Mouse (Mus musculus) urinary bladder, postnatal 14 days (tissue): ENCODE data around the gene Mettl26.

Experiments
- DNase-seq: peaks from one replicate; pipeline ENCODE4 v3.0.0; 2021; ENCODE audit warnings: low spot score

Mettl26 gene

GRCm38 (mm10) chr17:25837533-25837932 is 37.3 kb upstream of the Mettl26 start:
- DNase-seq: no peak

- no peak for DNase-seq
These were observed 36.0 kb upstream of the Mettl26 start for GRCm38 (mm10) chr17:25838904-25839303.

- no peak for DNase-seq
These were observed 35.2 kb upstream of the Mettl26 start for GRCm38 (mm10) chr17:25839455-25840235.

- no peak for DNase-seq
These were observed 34.4 kb upstream of the Mettl26 start for GRCm38 (mm10) chr17:25840519-25840918.

- DNase-seq: no peak
These were observed 33.6 kb upstream of the Mettl26 start, which contains the start of gene Gm20683 for GRCm38 (mm10) chr17:25841117-25841880. TSS of gene Gm20683 (minus strand) at chr17:25841763.

- DNase-seq: no peak
These were observed 32.4 kb upstream of the Mettl26 start for GRCm38 (mm10) chr17:25842509-25842908.

- no peak for DNase-seq
These were observed 31.8 kb upstream of the Mettl26 start for GRCm38 (mm10) chr17:25843122-25843521.

GRCm38 (mm10) chr17:25843636-25844395 is 31.1 kb upstream of the Mettl26 start:
- DNase-seq: peak; percentile 41

- DNase-seq: peak; percentile 97
These were observed 30.4 kb upstream of the Mettl26 start, which contains the start of gene Rhot2 for GRCm38 (mm10) chr17:25844396-25844901. TSS of gene Rhot2 (minus strand) at chr17:25844851.

- no peak for DNase-seq
These were observed 14.6 kb upstream of the Mettl26 start for GRCm38 (mm10) chr17:25860229-25860628.

GRCm38 (mm10) chr17:25860832-25861703 is 13.8 kb upstream of the Mettl26 start, which contains the start of gene Wdr90:
TSS of gene Wdr90 (minus strand) at chr17:25861501.
- DNase-seq: peak; percentile 91

GRCm38 (mm10) chr17:25861704-25862612 is 12.9 kb upstream of the Mettl26 start:
- no peak for DNase-seq

- no peak for DNase-seq
These were observed 11.2 kb upstream of the Mettl26 start for GRCm38 (mm10) chr17:25863681-25864080.

GRCm38 (mm10) chr17:25864311-25864710 is 10.6 kb upstream of the Mettl26 start:
- DNase-seq: no peak

GRCm38 (mm10) chr17:25865288-25865687 is 9.6 kb upstream of the Mettl26 start:
- DNase-seq: no peak

GRCm38 (mm10) chr17:25866172-25866571 is 8.7 kb upstream of the Mettl26 start:
- DNase-seq: no peak

- DNase-seq: no peak
These were observed 7.4 kb upstream of the Mettl26 start for GRCm38 (mm10) chr17:25867509-25867835.

- peak; percentile 48 for DNase-seq
These were observed 6.9 kb upstream of the Mettl26 start for GRCm38 (mm10) chr17:25867836-25868600.

- DNase-seq: peak; percentile 82
These were observed 6.2 kb upstream of the Mettl26 start, which contains the start of gene Mcrip2 for GRCm38 (mm10) chr17:25868601-25869191. TSS of gene Mcrip2 (minus strand) at chr17:25868764.
